Mouse (Mus musculus) heart, adult 8-10 months (tissue): ENCODE data around the gene Unc45b. TPM values are rescaled to one million over a fixed set of nuclear protein-coding genes. Genes with fewer than 3 reads are reported as not detected.
"Not testable (repeated sequence)": the region's sequence is repeated elsewhere in the genome, so short reads cannot be mapped to it uniquely, and the experiment has no call there.

Source experiments
- DNase-seq: peaks from one replicate; pipeline ENCODE4 v3.0.0; 2022; ENCODE audit warnings: low spot score
- total RNA-seq, 4 experiments: library from RNA; stranded (reverse); gene quantifications; 2 replicates each; pipeline ENCODE4 v1.2.4; 2022

Gene Unc45b
- total RNA-seq, 4 experiments from 2014 or later = 170 to 223 (median 177) TPM

- DNase-seq = no peak
These were observed 37.1 kb downstream of the Unc45b start for GRCm38 (mm10) chr11:82947457-82947856.

- peak; percentile 73 for DNase-seq
These were observed 38.7 kb downstream of the Unc45b start for GRCm38 (mm10) chr11:82949036-82949435.

- peak; percentile 84 for DNase-seq
These were observed 40.6 kb downstream of the Unc45b start, which contains the start of gene Slfn5 for GRCm38 (mm10) chr11:82950736-82951481. Gene Slfn5 (plus strand): TSS chr11:82951349.

GRCm38 (mm10) chr11:82951865-82952611 is 41.7 kb downstream of the Unc45b start:
- DNase-seq = peak; percentile 74

GRCm38 (mm10) chr11:82952612-82953542 is 42.5 kb downstream of the Unc45b start:
- DNase-seq = no peak

GRCm38 (mm10) chr11:82954631-82955030 is 44.3 kb downstream of the Unc45b start:
- no peak for DNase-seq

- no peak for DNase-seq
These were observed 46.6 kb downstream of the Unc45b start for GRCm38 (mm10) chr11:82956925-82957324.

- peak; percentile 75 for DNase-seq
These were observed 49.3 kb downstream of the Unc45b start for GRCm38 (mm10) chr11:82959613-82960012.

GRCm38 (mm10) chr11:82961743-82962142 is 51.4 kb downstream of the Unc45b start:
- DNase-seq = no peak

- DNase-seq = no peak
These were observed 51.9 kb downstream of the Unc45b start for GRCm38 (mm10) chr11:82962215-82962614.

GRCm38 (mm10) chr11:82970712-82971589 is 60.6 kb downstream of the Unc45b start:
- DNase-seq = no peak

GRCm38 (mm10) chr11:82971590-82971974 is 61.2 kb downstream of the Unc45b start:
- no peak for DNase-seq

GRCm38 (mm10) chr11:82973916-82974315 is 63.6 kb downstream of the Unc45b start:
- no peak for DNase-seq

GRCm38 (mm10) chr11:82982409-82982808 is 72.1 kb downstream of the Unc45b start:
- DNase-seq = not testable (repeated sequence)

- DNase-seq = no peak
These were observed 72.8 kb downstream of the Unc45b start for GRCm38 (mm10) chr11:82983193-82983592.

GRCm38 (mm10) chr11:82987621-82988020 is 77.3 kb downstream of the Unc45b start:
- no peak for DNase-seq

- DNase-seq = no peak
These were observed 79.0 kb downstream of the Unc45b start for GRCm38 (mm10) chr11:82989357-82989756.

- DNase-seq = peak; percentile 32
These were observed 80.4 kb downstream of the Unc45b start for GRCm38 (mm10) chr11:82990612-82991385.

- peak; percentile 50 for DNase-seq
These were observed 81.3 kb downstream of the Unc45b start, which contains the start of gene Slfn9 for GRCm38 (mm10) chr11:82991469-82992166. Gene Slfn9 (minus strand): TSS chr11:82991830.
